Mouse (Mus musculus): ENCODE data around the gene Upk1a. TPM values are rescaled to one million over a fixed set of nuclear protein-coding genes. Genes with fewer than 3 reads are reported as not detected.

Gene Upk1a
- polyA plus RNA-seq, 1 experiment from 2014 or later, result 0.67 TPM

DNA sequence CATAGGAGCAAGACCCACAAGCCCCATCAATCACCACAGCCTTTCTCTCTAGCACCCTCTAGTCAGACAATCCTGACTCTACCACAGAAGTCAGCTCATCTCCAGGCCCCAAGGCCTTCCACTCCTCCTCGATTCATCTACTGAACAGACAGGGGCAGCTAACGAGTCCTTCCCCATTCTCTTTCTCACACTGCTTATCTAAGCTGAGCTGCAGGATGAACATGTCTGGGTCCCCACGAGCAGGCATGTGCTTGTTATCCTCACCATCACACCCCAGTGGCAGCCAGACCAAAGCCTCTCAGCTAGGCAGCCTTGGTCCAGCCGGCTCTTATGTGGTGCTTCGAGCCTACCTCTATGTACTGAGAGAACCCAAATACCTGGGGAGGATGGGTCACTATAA lies 40.3 kb downstream of the Upk1a start:
- peaks cover 67% of the 10 kb centered on the region for H3K36me3 ChIP-seq (ENCODE audit: control insufficient read depth, insufficient read depth, low read length)
- no peak overlapping the region for H3K4me3 ChIP-seq (ENCODE audit: low read depth, low read length)
- H3K4me2 ChIP-seq, result no peak overlapping the region
- no peak overlapping the region for H3K9ac ChIP-seq (ENCODE audit: low read length)
- ATAC-seq (ENCODE audit: low FRiP score) (no peak), DNase-seq (ENCODE audit: low spot score, missing footprints) (no peak)
- H3K9me3 ChIP-seq (ENCODE audit: control insufficient read depth, low read length), result no peaks in the 10 kb centered on the region
- no peaks in the 10 kb centered on the region for H3K27me3 ChIP-seq (ENCODE audit: control insufficient read depth, insufficient read depth, low read length)
- H3K4me1 ChIP-seq (ENCODE audit: control insufficient read depth, insufficient read depth, low read length), result no peaks in the 10 kb centered on the region
- H3K27ac ChIP-seq (ENCODE audit: low read depth, low read length), result no peak overlapping the region
- 87% methylated on average over 5 of the region's 5 CpGs for WGBS

GRCm38 (mm10) chr7:30567555-30567954 lies 45.1 kb downstream of the Upk1a start:
- 91% methylated on average over 11 of the region's 11 CpGs for WGBS
- H3K4me3 ChIP-seq (ENCODE audit: low read depth, low read length), result no peak overlapping the region
- DNase-seq (ENCODE audit: low spot score, missing footprints), result no peak
- H3K27me3 ChIP-seq (ENCODE audit: control insufficient read depth, insufficient read depth, low read length), result no peaks in the 10 kb centered on the region
- peaks cover 33% of the 10 kb centered on the region for H3K36me3 ChIP-seq (ENCODE audit: control insufficient read depth, insufficient read depth, low read length)
- no peak overlapping the region for H3K9ac ChIP-seq (ENCODE audit: low read length)
- no peak overlapping the region for H3K4me2 ChIP-seq
- H3K9me3 ChIP-seq (ENCODE audit: control insufficient read depth, low read length), result no peaks in the 10 kb centered on the region
- ATAC-seq (ENCODE audit: low FRiP score), result no peak
- H3K4me1 ChIP-seq (ENCODE audit: control insufficient read depth, insufficient read depth, low read length), result peaks cover 5% of the 10 kb centered on the region
- no peak overlapping the region for H3K27ac ChIP-seq (ENCODE audit: low read depth, low read length)

- Histone ChIP-seq H3K36me3 (ENCODE audit: control insufficient read depth, insufficient read depth, low read length) (peaks cover 29% of the 10 kb centered on the region), H3K4me3 (ENCODE audit: low read depth, low read length) (no peak overlapping the region), H3K9ac (ENCODE audit: low read length) (no peak overlapping the region), H3K9me3 (ENCODE audit: control insufficient read depth, low read length) (no peaks in the 10 kb centered on the region), H3K4me1 (ENCODE audit: control insufficient read depth, insufficient read depth, low read length) (peaks cover 8% of the 10 kb centered on the region), H3K27me3 (ENCODE audit: control insufficient read depth, insufficient read depth, low read length) (no peaks in the 10 kb centered on the region), H3K4me2 (no peak overlapping the region), H3K27ac (ENCODE audit: low read depth, low read length) (no peak overlapping the region)
- no peak for DNase-seq (ENCODE audit: low spot score, missing footprints)
- WGBS, result 91% methylated on average over 9 of the region's 9 CpGs
- no peak for ATAC-seq (ENCODE audit: low FRiP score)
These were observed 46.6 kb downstream of the Upk1a start for GRCm38 (mm10) chr7:30566033-30566432.

DNA sequence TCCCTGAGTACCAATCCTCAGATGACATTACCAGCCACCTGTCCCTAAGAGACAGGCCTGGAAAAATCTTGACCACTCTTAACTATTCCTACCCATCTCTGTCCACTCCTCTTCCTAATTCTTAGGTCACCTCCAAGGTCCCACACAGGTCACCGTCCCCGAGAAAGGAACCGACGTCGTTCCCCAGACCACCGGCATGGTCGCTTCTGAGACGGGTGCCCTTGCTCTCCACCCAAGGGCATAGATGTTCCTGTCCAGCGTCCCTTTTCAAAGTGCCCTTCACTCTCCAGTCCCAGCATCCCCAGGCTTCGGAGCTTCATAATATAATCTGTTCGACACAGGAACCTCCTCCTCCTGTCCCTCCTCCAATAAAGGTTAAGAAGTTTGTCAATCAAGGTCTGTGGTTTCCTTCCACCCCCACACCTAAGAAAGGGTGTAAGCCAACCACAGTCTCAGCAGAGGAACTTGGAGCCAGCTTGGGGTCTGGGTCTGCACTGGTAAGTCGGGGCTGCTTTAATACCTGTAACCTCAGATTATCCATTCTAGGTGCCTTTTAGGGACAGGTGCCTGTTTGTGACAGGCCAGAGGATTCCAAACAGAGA lies 47.6 kb downstream of the Upk1a start, which contains the start of gene Igflr1:
Gene Igflr1 (plus strand): TSS at position 458 of the 602 bp plus-strand sequence.
- Histone ChIP-seq H3K4me1 (ENCODE audit: control insufficient read depth, insufficient read depth, low read length) (peaks cover 8% of the 10 kb centered on the region), H3K9me3 (ENCODE audit: control insufficient read depth, low read length) (no peaks in the 10 kb centered on the region), H3K4me3 (ENCODE audit: low read depth, low read length) (no peak within 1 kb of the TSS), H3K4me2 (no peak within 1 kb of the TSS), H3K9ac (ENCODE audit: low read length) (no peak within 1 kb of the TSS), H3K27me3 (ENCODE audit: control insufficient read depth, insufficient read depth, low read length) (no peaks in the 10 kb centered on the region), H3K27ac (ENCODE audit: low read depth, low read length) (no peak within 1 kb of the TSS), H3K36me3 (ENCODE audit: control insufficient read depth, insufficient read depth, low read length) (peaks cover 23% of the 10 kb centered on the region)
- ATAC-seq (ENCODE audit: low FRiP score), result no peak
- WGBS, result 95% methylated on average over 12 of the region's 12 CpGs
- DNase-seq (ENCODE audit: low spot score, missing footprints), result no peak

DNA sequence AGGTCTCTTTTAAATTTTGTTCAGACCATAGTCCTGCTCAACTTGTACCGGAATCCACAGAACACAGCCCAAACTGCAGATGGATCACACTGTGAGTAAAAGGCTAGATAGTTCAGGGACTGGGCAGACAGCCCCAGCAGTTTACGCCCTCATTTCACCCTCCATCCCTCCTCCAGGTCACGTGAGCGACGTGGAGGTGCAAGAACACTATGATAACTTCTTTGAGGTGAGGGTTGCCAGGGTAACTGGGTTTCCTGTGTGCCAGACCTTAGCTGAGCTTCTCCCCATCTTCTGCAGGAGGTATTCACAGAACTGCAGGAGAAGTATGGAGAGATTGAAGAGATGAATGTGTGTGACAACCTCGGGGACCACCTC lies 48.8 kb downstream of the Upk1a start:
- Histone ChIP-seq H3K36me3 (ENCODE audit: control insufficient read depth, insufficient read depth, low read length) (peaks cover 12% of the 10 kb centered on the region), H3K9me3 (ENCODE audit: control insufficient read depth, low read length) (no peaks in the 10 kb centered on the region), H3K27ac (ENCODE audit: low read depth, low read length) (no peak overlapping the region), H3K4me2 (peak overlapping the region; percentile 75), H3K9ac (ENCODE audit: low read length) (peak overlapping the region; percentile 89), H3K27me3 (ENCODE audit: control insufficient read depth, insufficient read depth, low read length) (no peaks in the 10 kb centered on the region), H3K4me1 (ENCODE audit: control insufficient read depth, insufficient read depth, low read length) (peaks cover 13% of the 10 kb centered on the region), H3K4me3 (ENCODE audit: low read depth, low read length) (peak overlapping the region; percentile 87)
- DNase-seq (ENCODE audit: low spot score, missing footprints), result no peak
- WGBS, result 26% methylated on average over 6 of the region's 6 CpGs
- ATAC-seq (ENCODE audit: low FRiP score), result no peak; the same call in 1 of the 2 replicates

DNA sequence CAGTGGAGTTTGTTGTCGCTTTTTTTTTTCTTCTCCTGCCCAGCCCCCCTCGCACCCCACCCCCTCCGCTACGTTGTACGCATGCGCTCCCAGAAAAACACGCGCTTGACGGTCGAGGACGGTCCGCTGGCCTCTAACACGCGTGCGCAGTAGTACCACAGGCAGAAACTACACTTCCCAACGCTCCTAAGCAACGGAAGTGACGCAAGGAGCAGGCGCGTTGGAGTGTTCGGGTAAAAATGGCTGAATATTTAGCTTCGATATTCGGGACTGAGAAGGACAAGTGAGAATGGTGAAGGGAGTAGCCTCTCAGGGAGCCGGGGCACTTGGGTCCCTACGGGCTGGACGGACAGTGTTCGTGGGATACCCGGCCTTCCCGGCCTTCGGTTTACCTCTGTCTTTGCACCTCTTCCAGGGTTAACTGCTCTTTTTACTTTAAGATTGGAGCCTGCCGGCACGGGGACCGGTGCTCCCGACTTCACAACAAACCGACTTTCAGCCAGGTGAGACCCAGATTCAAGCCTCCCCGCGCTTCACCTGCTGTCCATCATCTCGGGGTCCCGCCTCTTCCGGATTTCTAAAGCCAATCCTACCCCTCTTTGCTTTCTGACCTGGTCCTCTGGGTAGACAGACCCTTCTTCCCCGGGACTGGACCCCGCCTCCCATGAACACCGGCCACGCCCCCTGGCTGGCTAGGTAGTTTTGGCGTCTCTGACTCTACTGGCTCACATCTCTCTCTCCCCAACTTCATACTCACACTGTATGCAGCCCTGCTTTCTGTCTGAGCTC lies 49.3 kb downstream of the Upk1a start, which contains the start of the genes U2af1l4, Gm49396 and Psenen:
Gene U2af1l4 (plus strand): TSS at position 185 of the 789 bp plus-strand sequence.
Gene Gm49396 (plus strand): TSS at position 228 of the 789 bp plus-strand sequence.
Gene Psenen (minus strand): TSS at position 511 of the 789 bp plus-strand sequence.
- H3K27me3 ChIP-seq (ENCODE audit: control insufficient read depth, insufficient read depth, low read length), result no peaks in the 10 kb centered on the region
- peaks cover 7% of the 10 kb centered on the region; the same call in 1 of the 2 replicates for H3K36me3 ChIP-seq (ENCODE audit: control insufficient read depth, insufficient read depth, low read length)
- DNase-seq (ENCODE audit: low spot score, missing footprints) (peak; percentile 99), ATAC-seq (ENCODE audit: low FRiP score) (peak; percentile 87)
- WGBS, result under 1% methylated on average over 44 of the region's 45 CpGs
- peaks cover 17% of the 10 kb centered on the region for H3K4me1 ChIP-seq (ENCODE audit: control insufficient read depth, insufficient read depth, low read length)
- peak within 1 kb of the TSS; percentile 89 for H3K9ac ChIP-seq (ENCODE audit: low read length)
- no peaks in the 10 kb centered on the region for H3K9me3 ChIP-seq (ENCODE audit: control insufficient read depth, low read length)
- H3K4me2 ChIP-seq, result peak within 1 kb of the TSS; percentile 75
- H3K27ac ChIP-seq (ENCODE audit: low read depth, low read length), result peak within 1 kb of the TSS; percentile 87
- H3K4me3 ChIP-seq (ENCODE audit: low read depth, low read length), result peak within 1 kb of the TSS; percentile 87

GRCm38 (mm10) chr7:30562526-30563116 lies 50.0 kb downstream of the Upk1a start:
- no peaks in the 10 kb centered on the region for H3K9me3 ChIP-seq (ENCODE audit: control insufficient read depth, low read length)
- peak; percentile 87 for DNase-seq (ENCODE audit: low spot score, missing footprints)
- peaks cover 17% of the 10 kb centered on the region for H3K4me1 ChIP-seq (ENCODE audit: control insufficient read depth, insufficient read depth, low read length)
- H3K9ac ChIP-seq (ENCODE audit: low read length), result peak overlapping the region; percentile 71
- peak; percentile 3; the same call in 1 of the 2 replicates for ATAC-seq (ENCODE audit: low FRiP score)
- H3K27ac ChIP-seq (ENCODE audit: low read depth, low read length), result peak overlapping the region; percentile 14; the same call in 1 of the 2 replicates
- peaks cover 7% of the 10 kb centered on the region; the same call in 1 of the 2 replicates for H3K36me3 ChIP-seq (ENCODE audit: control insufficient read depth, insufficient read depth, low read length)
- H3K4me2 ChIP-seq, result peak overlapping the region; percentile 75
- H3K4me3 ChIP-seq (ENCODE audit: low read depth, low read length), result peak overlapping the region; percentile 87
- WGBS, result 3% methylated on average over 27 of the region's 27 CpGs
- H3K27me3 ChIP-seq (ENCODE audit: control insufficient read depth, insufficient read depth, low read length), result no peaks in the 10 kb centered on the region

DNA sequence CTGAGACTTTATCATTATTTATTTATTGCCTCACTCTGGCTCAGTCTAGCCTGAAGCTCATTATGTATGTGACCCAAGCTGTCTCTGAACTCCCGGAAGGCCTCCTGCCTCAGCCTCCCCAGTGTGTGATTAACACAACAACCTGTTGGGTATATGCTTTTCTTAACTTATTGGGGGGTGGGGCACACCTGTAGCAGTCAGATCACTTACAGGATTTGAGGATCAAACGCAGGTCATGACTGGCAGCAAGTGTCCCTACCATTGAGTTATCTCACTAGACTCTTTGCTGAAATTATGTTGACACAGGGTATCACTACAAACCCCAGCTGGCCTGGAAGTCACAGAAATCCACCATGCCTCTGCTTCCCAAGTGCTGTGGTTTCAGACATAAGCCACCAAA lies 52.4 kb downstream of the Upk1a start:
- H3K9ac ChIP-seq (ENCODE audit: low read length), result peak overlapping the region; percentile 36; the same call in 1 of the 2 replicates
- ATAC-seq (ENCODE audit: low FRiP score), result no peak
- WGBS, result 70% methylated on average over 2 of the region's 2 CpGs
- peaks cover 17% of the 10 kb centered on the region for H3K4me1 ChIP-seq (ENCODE audit: control insufficient read depth, insufficient read depth, low read length)
- H3K9me3 ChIP-seq (ENCODE audit: control insufficient read depth, low read length), result no peaks in the 10 kb centered on the region
- DNase-seq (ENCODE audit: low spot score, missing footprints), result no peak
- H3K4me3 ChIP-seq (ENCODE audit: low read depth, low read length), result no peak overlapping the region
- peaks cover 12% of the 10 kb centered on the region; the same call in 1 of the 2 replicates for H3K36me3 ChIP-seq (ENCODE audit: control insufficient read depth, insufficient read depth, low read length)
- no peak overlapping the region for H3K27ac ChIP-seq (ENCODE audit: low read depth, low read length)
- H3K4me2 ChIP-seq, result no peak overlapping the region; the same call in 1 of the 2 replicates
- no peaks in the 10 kb centered on the region for H3K27me3 ChIP-seq (ENCODE audit: control insufficient read depth, insufficient read depth, low read length)
